Mouse (Mus musculus): ENCODE measurements around the gene Anxa2. TPM values are rescaled to one million over a fixed set of nuclear protein-coding genes. Genes with fewer than 3 reads are reported as not detected.

Anxa2 gene
- polyA plus RNA-seq, 1 experiment from 2014 or later = 317 TPM

Small RNAs within 50 kb of the gene (microRNA-seq; reads per million reads assigned to microRNA genes)
- gene Mir3109 = 1.6 reads per million

Other genes starting within 250 kb of the Anxa2 start
- gene Ice2, start 55.7 kb upstream of the Anxa2 start, polyA plus RNA-seq (2016; fragmentation: Nextera tagmentation; extraction: Ambion mirVana) = 20.5 and 20.9 TPM in 2 replicates